Mouse (Mus musculus) testis, postnatal 10 days (tissue): ENCODE measurements around the gene Cabp7.

ENCODE experiments used
- DNase-seq: peaks from one replicate; pipeline ENCODE4 v3.0.0; 2021; ENCODE audit warnings: low spot score

The Cabp7 gene

DNA sequence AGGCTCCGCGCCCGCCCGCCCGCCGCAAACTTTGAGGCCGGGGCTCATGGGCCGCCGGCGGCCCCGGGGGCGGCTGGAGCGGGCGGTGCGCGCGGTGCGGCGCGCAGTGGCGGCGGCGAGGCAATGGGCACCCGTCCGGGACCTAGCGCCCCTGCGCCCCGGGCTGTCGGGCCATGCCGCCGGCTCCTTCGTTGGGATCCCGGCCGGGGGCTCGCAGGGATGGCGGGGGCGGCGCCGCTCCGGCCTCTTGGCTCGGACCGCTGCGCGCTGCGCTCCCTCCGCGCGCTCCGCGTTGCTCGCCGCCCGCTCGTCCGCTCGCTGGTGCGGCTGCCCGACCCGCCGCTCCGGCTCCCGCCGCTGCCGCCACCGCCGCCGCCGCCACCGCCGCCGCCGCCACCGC, at the start of gene Cabp7:
Gene Cabp7 (minus strand): TSS at position 46 of the 400 bp plus-strand sequence.
- no peak for DNase-seq

GRCm38 (mm10) chr11:4793006-4793405, 46.4 kb upstream of the Cabp7 start:
- DNase-seq, result no peak

DNA sequence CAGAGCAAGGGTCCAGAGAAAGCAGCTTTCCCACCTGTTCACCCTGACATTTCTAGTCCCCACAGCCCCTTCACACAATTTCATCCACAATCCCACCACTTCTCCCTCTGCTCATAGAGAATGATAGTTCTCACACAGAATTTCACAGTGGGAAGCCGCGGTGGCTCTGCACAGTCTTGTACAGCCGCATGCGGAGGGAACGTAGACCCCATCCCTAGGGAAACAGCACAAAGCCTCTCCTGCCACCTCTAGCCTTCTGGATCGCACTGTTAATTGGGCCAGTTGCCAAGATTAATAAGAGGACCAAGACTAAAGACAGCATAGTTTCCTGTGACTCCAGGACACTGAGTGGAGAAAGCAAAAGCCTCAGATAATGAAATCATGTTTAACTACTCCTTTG, 45.0 kb upstream of the Cabp7 start:
- DNase-seq, result no peak

DNA sequence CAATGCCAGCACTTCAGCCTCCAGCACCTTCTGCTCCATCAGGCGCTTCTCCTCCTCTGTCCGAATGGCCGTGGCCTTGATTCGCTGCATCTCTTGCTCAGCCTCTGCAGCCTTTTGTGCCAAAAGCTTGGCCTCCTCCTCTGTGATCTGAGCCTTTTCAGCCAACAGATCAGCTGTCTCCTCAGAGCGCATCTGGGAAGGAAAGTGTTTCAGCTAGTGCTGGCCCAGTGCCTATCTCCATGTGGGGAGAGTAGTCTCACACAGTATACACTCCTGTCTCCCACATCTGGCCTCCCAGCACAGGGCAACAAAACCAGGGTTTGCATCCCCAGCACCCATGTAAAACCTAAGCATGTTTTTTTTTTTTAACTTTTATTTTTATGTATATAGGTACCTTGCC, 43.1 kb upstream of the Cabp7 start:
- DNase-seq, result peak; percentile 74

DNA sequence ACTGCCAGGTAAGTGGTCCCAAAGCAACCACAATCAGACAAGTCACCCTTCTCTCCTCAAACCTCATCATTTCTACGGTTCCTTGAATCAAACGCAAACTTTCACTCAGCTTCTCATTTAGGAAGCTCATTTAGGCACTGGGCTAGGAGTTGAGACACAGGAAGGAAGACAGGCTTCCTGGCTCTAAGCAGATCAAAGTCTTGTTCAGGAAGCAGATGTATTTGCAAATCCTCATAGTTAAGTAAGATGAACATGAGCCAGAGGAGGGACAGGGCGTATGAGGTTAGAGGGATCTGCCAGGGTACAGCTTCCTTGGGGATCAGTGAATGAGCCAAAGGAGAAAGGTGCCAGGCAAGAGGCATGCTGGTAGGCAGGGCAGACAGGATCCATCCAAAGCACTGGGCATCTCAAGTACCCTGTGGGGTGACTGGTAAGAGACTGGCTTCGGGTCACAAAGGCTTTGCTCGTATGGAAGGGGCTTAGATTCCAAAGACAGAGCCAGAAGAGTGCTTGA, 38.1 kb upstream of the Cabp7 start:
- DNase-seq, result no peak

- DNase-seq, result no peak
These were observed 36.5 kb upstream of the Cabp7 start for GRCm38 (mm10) chr11:4783116-4783515.

DNA sequence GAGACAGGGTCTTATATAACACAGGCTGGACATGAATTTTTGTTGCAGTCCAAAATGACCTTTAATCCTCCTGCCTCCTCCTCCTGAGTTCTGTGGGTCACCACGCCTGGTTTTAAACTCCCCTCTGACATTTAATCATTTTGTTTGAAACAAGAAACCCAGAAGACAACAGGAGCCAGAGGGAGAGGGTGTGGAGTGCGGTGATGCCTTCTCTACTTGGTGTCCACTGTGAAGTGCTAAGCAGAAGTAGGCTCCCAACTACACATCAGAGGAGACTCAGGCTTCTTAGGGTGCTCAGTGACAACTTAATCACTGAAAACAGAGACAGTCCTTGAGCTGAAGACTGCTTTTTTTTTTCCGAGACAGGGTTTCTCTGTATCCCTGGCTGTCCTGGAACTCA, 34.3 kb upstream of the Cabp7 start:
- DNase-seq, result no peak

DNA sequence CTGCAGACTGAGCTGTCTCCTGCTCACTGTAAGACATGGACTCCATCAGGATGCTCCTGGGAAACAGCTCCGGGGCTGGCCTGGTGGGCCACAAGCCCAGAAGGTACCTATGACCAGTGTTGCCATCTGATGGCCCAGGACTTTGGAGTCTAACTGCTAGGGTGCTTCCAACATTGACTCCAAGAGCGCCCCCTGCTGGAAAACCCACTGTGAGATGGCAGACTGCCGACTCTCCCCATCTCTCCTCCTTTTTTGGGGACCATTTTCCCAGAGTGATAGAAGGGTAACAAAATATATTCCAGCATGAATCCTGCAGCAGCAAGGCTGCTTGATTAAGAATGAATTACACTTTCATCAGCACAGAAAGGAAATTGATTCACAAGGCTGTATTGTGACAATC, 26.3 kb upstream of the Cabp7 start:
- peak; percentile 86 for DNase-seq

GRCm38 (mm10) chr11:4771756-4772155, 25.2 kb upstream of the Cabp7 start:
- DNase-seq, result no peak

DNA sequence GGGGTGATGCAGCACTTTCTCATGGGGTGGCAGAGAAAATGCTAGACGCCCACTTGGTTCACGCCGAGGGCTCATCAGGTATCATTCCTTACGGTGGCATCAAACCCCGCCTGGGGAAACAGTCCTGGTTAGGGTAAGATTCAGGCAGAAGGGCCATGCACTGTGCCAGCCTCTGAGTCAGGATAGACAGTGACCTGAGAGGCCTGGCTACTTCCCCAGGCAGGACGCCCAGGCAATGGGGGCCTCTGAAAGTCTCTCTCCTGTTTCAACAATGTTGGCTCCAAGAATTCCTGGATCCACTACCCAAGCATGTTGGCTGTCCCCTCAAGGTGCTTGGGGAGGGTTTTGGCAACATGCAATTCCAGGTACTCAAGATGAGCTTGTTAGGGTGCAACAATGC, 23.3 kb upstream of the Cabp7 start:
- no peak for DNase-seq

DNA sequence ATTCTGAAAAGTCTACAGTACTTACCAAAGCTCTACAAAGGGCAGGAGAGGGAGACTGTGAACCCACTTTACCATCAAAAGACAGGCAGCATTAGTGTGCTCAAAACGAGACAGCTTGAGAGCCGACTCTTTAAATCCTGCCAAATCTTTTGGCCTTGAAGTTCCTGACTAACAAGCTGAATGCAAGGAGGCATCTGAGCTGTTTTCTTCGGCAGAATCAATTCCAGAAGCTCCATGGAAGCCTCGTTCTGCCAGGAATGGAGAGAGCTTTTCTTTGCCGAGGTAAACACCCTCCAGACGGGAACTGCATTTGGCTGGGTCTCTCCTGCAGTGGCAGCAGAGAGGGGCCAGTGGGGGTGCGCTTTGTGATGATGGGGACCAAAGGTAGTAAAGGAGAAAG, 22.7 kb upstream of the Cabp7 start:
- no peak for DNase-seq

DNA sequence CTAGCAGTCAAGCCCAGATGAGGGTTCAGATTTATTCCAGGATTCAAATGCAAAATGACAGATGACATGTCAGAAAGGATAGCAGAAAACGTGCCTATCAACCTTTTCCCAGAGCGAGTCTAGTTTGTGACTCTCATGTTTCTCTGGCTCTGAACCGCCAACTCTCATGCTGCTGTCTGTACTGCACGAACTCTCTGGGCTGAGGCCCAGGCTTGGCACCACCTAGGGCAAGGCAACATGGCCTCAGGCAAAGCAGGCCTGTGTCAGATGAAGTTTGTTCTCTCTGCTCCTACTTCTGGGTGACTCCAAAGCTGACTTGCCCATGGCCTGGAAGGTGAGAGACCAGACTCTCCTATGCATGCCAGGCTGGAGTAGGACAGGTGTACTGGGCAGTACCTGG, 21.8 kb upstream of the Cabp7 start:
- no peak for DNase-seq

DNA sequence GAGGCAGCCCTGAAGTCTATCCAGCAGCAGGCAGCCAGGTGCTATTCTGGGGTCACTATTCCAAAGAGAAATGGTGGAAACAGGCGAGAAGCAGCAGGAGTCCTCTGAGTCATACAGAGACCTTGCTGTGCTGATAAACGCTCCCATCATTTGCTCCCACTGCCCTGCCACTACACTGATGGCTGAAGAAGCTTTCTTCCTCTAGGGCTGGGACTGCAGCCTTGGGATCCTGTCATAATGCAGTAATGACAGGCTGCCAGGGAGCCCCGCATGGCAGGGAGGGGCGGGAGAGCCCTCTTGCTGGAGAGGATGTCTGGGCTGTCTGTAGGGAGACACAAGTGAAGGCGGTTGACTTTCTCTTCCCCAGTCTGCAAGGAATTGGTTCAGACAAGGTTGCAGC, 17.9 kb upstream of the Cabp7 start:
- no peak for DNase-seq

GRCm38 (mm10) chr11:4763631-4764030, 17.1 kb upstream of the Cabp7 start:
- no peak for DNase-seq

DNA sequence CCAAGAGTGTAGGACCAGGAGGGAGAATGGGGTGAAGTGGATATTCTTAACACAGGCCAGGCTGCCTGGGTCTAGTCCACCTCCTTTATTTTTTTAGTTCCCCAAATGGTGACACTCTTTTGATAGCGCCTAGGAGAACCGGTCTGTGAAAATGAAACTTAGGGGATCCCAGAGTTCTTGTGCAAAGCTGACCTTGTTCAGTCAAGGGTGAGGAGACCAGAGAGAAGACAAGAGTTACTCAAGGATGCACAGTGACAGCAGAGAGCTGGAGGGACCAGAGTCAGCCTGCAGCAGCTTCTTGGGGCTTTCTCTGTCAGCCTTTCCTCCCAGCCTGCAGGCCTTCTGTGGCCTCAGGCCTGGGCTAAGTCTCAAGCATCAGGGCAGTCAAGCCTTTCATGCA, 15.9 kb upstream of the Cabp7 start:
- no peak for DNase-seq

DNA sequence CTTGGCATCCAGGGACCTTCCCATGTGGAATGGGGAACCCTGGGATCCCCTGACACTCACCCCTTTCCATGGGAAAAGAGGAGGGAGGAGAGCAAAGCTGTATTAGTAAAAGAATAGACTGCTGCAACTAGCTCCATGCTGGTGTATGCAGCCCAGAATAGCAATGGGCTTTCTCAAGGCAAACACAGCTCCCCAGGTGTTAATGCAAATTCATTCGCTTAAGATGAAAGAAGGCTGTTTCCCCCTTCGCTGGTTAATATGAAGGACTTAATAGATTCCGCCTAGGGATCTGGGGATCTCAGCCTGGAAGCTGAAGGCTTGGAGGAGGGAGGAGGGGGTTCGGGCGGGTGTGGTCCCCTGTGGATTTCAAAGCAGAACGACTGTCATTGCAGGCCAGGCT, 15.4 kb upstream of the Cabp7 start:
- DNase-seq, result no peak

- no peak for DNase-seq
These were observed 13.9 kb upstream of the Cabp7 start for GRCm38 (mm10) chr11:4760438-4760837.

DNA sequence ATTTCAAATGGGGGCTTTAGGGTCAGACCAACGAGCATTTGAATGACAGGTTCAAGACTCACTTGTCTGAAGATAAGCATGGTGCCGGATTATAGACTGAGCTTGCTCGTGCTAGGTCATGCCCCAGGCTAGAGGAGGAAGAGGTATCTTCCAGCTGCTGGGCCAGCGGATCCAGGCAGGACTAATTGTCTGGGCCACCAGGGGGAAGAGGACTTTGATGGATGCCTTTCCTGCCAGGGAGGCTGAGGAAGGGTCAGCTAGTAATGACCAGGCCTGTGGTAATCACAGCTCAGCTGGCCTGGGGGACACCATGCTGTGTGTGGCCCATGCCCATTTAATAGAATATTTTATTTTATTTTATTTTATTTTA, 11.2 kb upstream of the Cabp7 start:
- no peak for DNase-seq

- DNase-seq, result no peak
These were observed 10.6 kb upstream of the Cabp7 start for GRCm38 (mm10) chr11:4756984-4757788.

GRCm38 (mm10) chr11:4756460-4756859, 9.9 kb upstream of the Cabp7 start:
- DNase-seq, result no peak

DNA sequence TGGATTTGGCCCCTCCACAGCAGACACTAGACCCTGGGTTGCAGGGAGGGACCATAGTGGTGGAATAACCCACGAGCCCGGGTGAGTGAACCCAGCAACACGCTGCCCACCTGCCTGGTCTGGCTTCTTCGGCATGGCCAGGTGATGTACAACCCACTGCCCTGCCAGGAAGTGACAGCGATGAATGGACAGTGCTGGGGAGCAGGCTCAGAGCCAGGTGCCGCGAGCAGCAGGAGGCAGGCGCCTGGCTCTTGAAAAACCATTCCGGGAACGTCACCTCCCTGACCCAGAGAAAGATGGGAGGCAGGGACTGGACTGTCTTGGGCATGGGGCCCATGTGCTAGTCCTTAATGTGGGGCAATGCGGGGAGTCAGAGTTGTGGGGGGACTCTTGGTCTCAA, 8.3 kb upstream of the Cabp7 start:
- DNase-seq, result no peak

- DNase-seq, result no peak
These were observed 7.5 kb upstream of the Cabp7 start for GRCm38 (mm10) chr11:4754036-4754435.

DNA sequence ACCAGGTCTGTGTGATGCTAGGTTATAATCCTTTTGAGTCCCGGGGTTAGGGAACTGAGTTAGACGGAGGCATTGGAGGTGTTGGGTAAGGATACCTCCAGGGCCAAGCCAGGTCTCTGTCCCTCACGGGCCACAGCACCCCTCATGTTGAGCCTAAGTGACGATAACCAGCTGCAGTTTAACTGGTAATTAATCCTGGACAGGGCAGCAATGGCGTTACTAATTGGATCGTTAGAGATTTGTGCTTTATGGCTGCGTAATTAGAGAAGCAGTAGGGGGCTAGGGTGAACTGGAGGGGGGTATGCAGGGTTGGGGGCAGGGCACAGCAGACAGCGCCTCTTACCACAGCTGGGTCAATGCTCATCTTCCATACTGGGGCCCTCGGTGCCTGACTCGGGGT, 6.3 kb upstream of the Cabp7 start:
- no peak for DNase-seq

- peak; percentile 89 for DNase-seq
These were observed 3.7 kb upstream of the Cabp7 start for GRCm38 (mm10) chr11:4750263-4750662.
